Mouse (Mus musculus): Measurements from ENCODE around the gene Kdelr3. TPM values are rescaled to one million over a fixed set of nuclear protein-coding genes. Genes with fewer than 3 reads are reported as not detected.

Kdelr3 gene
- 4.2 and 9.4 TPM in 2 replicates for polyA plus RNA-seq (2016; fragmentation: Nextera tagmentation; extraction: Ambion mirVana)

DNA sequence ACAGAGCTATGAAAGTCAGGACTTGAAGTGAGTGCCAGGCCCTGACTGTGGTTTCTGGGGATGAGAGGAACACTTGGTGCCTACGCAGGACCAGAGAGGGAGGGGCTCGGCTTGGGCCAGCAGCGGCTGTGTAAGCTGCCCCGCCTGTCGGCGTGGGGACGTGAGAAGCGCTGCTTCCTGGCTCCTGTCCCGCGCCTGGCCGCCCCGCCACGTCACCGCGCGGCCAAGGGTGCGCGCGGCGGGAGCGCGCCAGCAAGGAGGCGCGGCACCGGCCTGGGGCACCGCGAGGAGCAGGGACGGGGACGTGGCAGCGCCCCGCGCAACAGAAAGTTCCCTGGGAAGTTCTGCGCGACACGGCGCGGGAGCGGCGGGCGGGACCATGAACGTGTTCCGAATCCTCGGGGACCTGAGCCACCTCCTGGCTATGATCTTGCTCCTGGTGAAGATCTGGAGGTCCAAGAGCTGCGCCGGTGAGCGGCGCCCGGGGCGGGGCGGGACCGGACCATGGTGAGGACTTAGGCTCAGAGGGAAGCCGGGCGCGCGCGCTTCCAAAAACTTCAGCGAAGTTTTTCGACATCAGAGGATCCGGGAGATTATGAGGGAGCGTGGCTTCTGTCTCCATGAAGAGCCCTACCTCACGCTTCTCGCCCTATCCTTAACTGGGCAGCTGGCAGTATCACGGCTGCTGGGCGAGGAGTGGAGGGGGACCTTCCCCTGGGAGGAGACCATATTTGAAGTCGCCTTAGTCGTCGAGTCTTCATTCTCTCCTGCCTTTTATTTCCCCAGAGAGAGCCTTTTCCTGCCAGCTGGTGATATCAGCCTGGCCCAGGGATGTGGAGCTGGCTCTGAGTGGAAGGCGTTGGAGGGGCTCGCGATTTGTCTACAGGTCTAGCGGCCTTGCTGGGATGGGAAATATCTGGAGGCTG lies at the start of gene Kdelr3:
Gene Kdelr3, plus strand, starts transcription at position 241 of the 926 bp plus-strand sequence.
- WGBS = 1% methylated on average over 71 of the region's 71 CpGs
- peaks cover 85% of the 10 kb centered on the region for H3K27me3 ChIP-seq (ENCODE audit: low read depth, poor library complexity, severe bottlenecking)
- no peaks in the 10 kb centered on the region for H3K36me3 ChIP-seq
- H3K9me3 ChIP-seq (replicated peaks) = no peaks in the 10 kb centered on the region
- peak within 1 kb of the TSS; percentile 76 for H3K27ac ChIP-seq
- peak within 1 kb of the TSS; percentile 67 for H3K4me3 ChIP-seq
- DNase-seq (ENCODE audit: low spot score) = peak; percentile 64
- H3K4me1 ChIP-seq = peaks cover 46% of the 10 kb centered on the region

GRCm38 (mm10) chr15:79466601-79467286 lies 49.5 kb upstream of the Kdelr3 start:
- H3K27ac ChIP-seq = no peak overlapping the region; the same call in 1 of the 2 replicates
- no peak overlapping the region for H3K4me3 ChIP-seq
- H3K27me3 ChIP-seq (ENCODE audit: low read depth, poor library complexity, severe bottlenecking) = peaks cover 30% of the 10 kb centered on the region
- peak; percentile 89 for DNase-seq (ENCODE audit: low spot score)
- 4% methylated on average over 18 of the region's 18 CpGs for WGBS
- peaks cover 21% of the 10 kb centered on the region for H3K4me1 ChIP-seq
- no peaks in the 10 kb centered on the region for H3K36me3 ChIP-seq
- no peaks in the 10 kb centered on the region for H3K9me3 ChIP-seq (replicated peaks)

DNA sequence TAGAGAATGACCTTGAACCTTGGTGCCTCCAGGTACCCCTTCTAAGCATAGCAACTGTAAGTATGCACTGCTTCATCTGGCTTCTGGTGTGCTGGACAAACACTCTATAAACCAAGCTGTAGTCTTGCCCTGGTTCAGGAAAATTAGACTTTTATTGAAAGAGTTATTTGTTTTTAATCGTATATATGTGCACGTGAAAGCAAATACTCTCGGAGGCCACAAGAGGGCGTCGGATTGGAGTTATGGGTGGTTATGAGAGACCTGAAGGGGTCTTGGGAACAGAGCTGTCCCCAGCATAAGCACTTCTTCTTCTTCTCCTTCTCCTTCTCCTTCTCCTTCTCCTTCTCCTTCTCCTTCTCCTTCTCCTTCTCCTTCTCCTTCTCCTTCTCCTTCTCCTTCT lies 46.6 kb upstream of the Kdelr3 start:
- H3K27me3 ChIP-seq (ENCODE audit: low read depth, poor library complexity, severe bottlenecking) = peaks cover 10% of the 10 kb centered on the region; the same call in 1 of the 2 replicates
- H3K9me3 ChIP-seq (replicated peaks) = no peaks in the 10 kb centered on the region
- 70% methylated on average over 5 of the region's 5 CpGs for WGBS
- DNase-seq (ENCODE audit: low spot score) = no peak
- H3K4me3 ChIP-seq = no peak overlapping the region
- peaks cover 14% of the 10 kb centered on the region for H3K4me1 ChIP-seq
- no peaks in the 10 kb centered on the region for H3K36me3 ChIP-seq
- no peak overlapping the region for H3K27ac ChIP-seq

GRCm38 (mm10) chr15:79470583-79470982 lies 45.6 kb upstream of the Kdelr3 start:
- Histone ChIP-seq H3K4me1 (peaks cover 14% of the 10 kb centered on the region), H3K9me3 (replicated peaks) (no peaks in the 10 kb centered on the region), H3K36me3 (no peaks in the 10 kb centered on the region), H3K27me3 (ENCODE audit: low read depth, poor library complexity, severe bottlenecking) (peaks cover 10% of the 10 kb centered on the region; the same call in 1 of the 2 replicates), H3K4me3 (peak overlapping the region; percentile 34), H3K27ac (no peak overlapping the region)
- 28% methylated on average over 17 of the region's 17 CpGs for WGBS
- DNase-seq (ENCODE audit: low spot score) = no peak

DNA sequence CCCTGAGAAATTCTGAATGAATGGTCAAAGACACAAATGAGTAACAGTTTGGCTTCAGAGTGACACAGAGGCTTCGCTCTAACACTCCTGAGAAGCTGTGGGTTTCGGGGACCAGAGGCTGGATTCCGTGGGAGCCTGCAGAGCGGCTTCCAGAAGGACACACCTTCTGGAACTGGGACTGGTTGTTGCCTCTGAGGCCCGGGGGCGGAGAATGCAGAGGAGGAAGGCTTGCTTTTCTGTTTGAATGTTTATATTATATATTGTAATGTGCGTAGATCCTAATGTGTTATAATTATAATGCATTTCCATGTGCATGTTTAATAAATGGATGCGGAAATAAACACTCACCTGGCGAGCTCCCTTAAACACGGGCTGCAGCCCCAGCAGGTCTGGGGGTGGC lies 45.1 kb upstream of the Kdelr3 start:
- Histone ChIP-seq H3K27ac (no peak overlapping the region), H3K36me3 (no peaks in the 10 kb centered on the region), H3K4me1 (peaks cover 14% of the 10 kb centered on the region), H3K4me3 (peak overlapping the region; percentile 34), H3K27me3 (ENCODE audit: low read depth, poor library complexity, severe bottlenecking) (peaks cover 10% of the 10 kb centered on the region; the same call in 1 of the 2 replicates), H3K9me3 (replicated peaks) (no peaks in the 10 kb centered on the region)
- 53% methylated on average over 10 of the region's 10 CpGs for WGBS
- DNase-seq (ENCODE audit: low spot score) = no peak

DNA sequence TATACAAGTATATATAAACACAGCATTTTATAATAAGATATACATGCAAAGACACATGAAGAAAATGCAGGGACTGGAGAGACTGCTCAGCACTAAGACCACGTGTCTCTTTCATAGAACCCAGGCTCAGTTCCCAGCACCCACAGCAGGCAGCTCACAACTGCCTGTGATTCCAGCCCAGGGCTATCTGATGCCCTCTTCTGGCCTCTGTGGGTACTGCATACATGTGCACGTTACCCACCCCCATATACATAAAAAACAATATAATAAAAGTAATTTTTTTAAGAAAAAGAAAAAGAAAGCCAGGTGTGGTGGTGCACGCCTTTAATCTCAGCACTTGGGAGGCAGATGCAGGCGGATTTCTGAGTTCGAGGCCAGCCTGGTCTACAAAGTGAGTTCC lies 43.2 kb upstream of the Kdelr3 start:
- Histone ChIP-seq H3K4me1 (peaks cover 18% of the 10 kb centered on the region), H3K27ac (no peak overlapping the region), H3K9me3 (replicated peaks) (no peaks in the 10 kb centered on the region), H3K27me3 (ENCODE audit: low read depth, poor library complexity, severe bottlenecking) (peaks cover under 1% of the 10 kb centered on the region; the same call in 1 of the 2 replicates), H3K36me3 (no peaks in the 10 kb centered on the region), H3K4me3 (no peak overlapping the region)
- DNase-seq (ENCODE audit: low spot score) = no peak
- WGBS = 82% methylated on average over 5 of the region's 5 CpGs

DNA sequence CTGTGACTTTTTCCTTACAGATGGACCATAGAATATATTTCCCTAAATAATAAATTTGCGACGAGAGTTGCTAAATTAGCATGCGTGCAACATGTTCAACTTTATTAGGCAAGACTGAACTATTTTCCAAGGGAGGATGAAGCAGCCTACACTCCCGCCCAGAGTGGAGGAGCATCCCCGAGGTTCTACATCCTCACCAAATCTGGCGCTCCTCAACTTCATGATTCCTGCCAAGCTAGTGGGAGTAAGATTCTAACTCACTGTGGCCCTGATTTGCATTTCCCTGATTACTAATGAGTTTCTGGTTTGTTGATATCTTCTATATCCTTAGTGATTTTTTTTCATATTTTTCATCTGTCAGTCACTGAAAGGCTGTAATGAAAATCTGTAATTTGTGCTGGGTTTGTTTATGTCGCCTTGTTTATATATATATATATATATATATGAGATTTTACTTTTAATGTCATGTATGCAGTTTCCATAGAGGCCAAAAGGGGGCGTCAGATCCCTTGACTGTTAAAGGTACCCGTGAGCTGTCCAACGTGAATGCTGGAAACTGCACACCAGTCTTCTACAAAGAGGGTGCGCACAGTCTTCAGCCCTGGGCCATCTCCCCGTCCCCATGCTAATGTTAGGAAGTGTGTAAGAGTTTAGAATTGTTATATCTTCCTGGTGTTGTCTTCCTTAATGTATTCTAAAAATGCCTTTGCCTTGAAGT lies 42.4 kb upstream of the Kdelr3 start:
- WGBS = 57% methylated on average over 12 of the region's 12 CpGs
- DNase-seq (ENCODE audit: low spot score) = no peak
- Histone ChIP-seq H3K4me3 (no peak overlapping the region), H3K9me3 (replicated peaks) (no peaks in the 10 kb centered on the region), H3K4me1 (peaks cover 18% of the 10 kb centered on the region), H3K27me3 (ENCODE audit: low read depth, poor library complexity, severe bottlenecking) (peaks cover 8% of the 10 kb centered on the region), H3K27ac (no peak overlapping the region), H3K36me3 (no peaks in the 10 kb centered on the region)

- H3K27me3 ChIP-seq (ENCODE audit: low read depth, poor library complexity, severe bottlenecking) = peaks cover 42% of the 10 kb centered on the region
- H3K4me1 ChIP-seq = 0 out of 2 replicates have a peak, but pooled peaks cover 8% of the 10 kb centered on the region
- H3K36me3 ChIP-seq = no peaks in the 10 kb centered on the region
- no peak overlapping the region for H3K4me3 ChIP-seq
- DNase-seq (ENCODE audit: low spot score) = no peak
- WGBS = 55% methylated on average over 6 of the region's 6 CpGs
- no peaks in the 10 kb centered on the region for H3K9me3 ChIP-seq (replicated peaks)
- no peak overlapping the region for H3K27ac ChIP-seq
These were observed 39.0 kb upstream of the Kdelr3 start for GRCm38 (mm10) chr15:79477227-79477626.

GRCm38 (mm10) chr15:79481181-79481688 lies 35.0 kb upstream of the Kdelr3 start:
- Histone ChIP-seq H3K4me1 (0 out of 2 replicates have a peak, but pooled peaks cover 8% of the 10 kb centered on the region), H3K36me3 (no peaks in the 10 kb centered on the region), H3K27me3 (ENCODE audit: low read depth, poor library complexity, severe bottlenecking) (peaks cover 56% of the 10 kb centered on the region), H3K9me3 (replicated peaks) (no peaks in the 10 kb centered on the region), H3K27ac (no peak overlapping the region), H3K4me3 (no peak overlapping the region)
- 8% methylated on average over 15 of the region's 15 CpGs for WGBS
- no peak for DNase-seq (ENCODE audit: low spot score)

DNA sequence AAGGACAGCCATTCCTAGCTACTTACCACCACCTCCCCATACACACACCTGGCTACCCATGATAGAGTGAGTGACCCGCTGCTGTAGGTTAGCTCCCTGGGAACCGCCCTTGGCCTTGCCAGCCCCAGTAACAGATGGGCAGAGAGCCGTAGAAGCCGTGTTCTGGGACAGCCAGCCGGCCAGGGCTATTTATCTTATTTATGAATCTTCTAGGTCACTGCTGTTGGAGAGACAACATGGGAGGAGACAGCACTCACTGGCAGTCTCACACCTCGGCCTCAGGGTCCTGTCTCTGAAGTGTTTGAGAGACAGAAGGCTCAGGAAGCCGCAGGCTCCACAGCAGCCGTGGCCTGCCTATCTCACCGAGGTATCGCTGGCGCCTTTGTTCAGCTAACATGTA lies 26.7 kb upstream of the Kdelr3 start:
- Histone ChIP-seq H3K4me1 (no peaks in the 10 kb centered on the region), H3K4me3 (no peak overlapping the region), H3K36me3 (no peaks in the 10 kb centered on the region), H3K27ac (no peak overlapping the region), H3K27me3 (ENCODE audit: low read depth, poor library complexity, severe bottlenecking) (peaks cover 61% of the 10 kb centered on the region), H3K9me3 (replicated peaks) (no peaks in the 10 kb centered on the region)
- 77% methylated on average over 11 of the region's 11 CpGs for WGBS
- DNase-seq (ENCODE audit: low spot score) = no peak

DNA sequence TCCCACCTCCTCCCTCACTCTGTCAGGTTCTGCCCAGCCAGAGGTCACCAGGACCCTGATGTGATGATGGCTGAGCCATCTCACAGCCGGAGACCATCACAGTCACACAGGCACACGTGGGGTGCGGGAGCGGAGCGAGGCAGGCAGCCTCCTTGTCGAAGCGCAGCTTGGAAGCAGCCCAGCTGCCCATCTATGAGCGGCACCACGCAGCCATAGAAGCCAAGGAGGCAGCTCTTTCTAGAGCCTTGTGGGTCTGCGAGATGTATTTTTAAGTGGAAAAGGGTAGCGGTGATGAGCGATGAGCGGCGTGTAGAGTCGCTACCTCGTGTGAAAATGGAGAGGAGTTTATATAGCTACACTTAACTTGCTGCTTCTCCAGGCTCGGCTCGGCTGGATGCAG lies 22.7 kb upstream of the Kdelr3 start:
- 51% methylated on average over 18 of the region's 18 CpGs for whole genome bisulfite sequencing

DNA sequence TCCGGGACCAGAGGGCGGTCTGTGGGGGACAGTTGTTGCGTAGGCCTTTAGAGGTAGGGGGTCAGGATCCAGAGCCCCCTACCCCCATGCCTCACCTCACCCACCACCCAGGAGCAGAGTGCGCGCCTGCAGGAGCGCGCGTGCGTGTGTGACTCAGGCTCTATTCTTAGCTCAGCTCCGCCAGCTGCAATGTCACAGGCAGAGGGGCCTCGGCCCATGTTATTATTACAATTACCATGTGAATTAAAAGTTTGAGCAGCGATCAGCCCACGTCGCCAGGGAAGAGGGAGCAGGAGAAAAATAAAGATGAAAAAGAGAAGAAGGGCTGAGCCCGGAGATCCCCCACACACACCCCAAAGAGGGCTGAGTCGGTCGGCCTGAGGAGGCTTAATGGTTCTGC lies 16.1 kb upstream of the Kdelr3 start:
- H3K4me3 ChIP-seq = no peak overlapping the region
- H3K27me3 ChIP-seq (ENCODE audit: low read depth, poor library complexity, severe bottlenecking) = peaks cover 89% of the 10 kb centered on the region
- no peaks in the 10 kb centered on the region for H3K36me3 ChIP-seq
- H3K27ac ChIP-seq = no peak overlapping the region
- 80% methylated on average over 17 of the region's 17 CpGs for WGBS
- no peaks in the 10 kb centered on the region for H3K9me3 ChIP-seq (replicated peaks)
- peaks cover 15% of the 10 kb centered on the region for H3K4me1 ChIP-seq
- no peak for DNase-seq (ENCODE audit: low spot score)

More for the DNA sequence above, 22.7 kb upstream of the Kdelr3 start:
- Histone ChIP-seq H3K9me3 (replicated peaks) (no peaks in the 10 kb centered on the region), H3K4me3 (no peak overlapping the region), H3K27ac (no peak overlapping the region), H3K27me3 (ENCODE audit: low read depth, poor library complexity, severe bottlenecking) (peaks cover 86% of the 10 kb centered on the region), H3K36me3 (no peaks in the 10 kb centered on the region), H3K4me1 (no peaks in the 10 kb centered on the region)
- no peak for DNase-seq (ENCODE audit: low spot score)

Measured in limb, embryonic 10.5 days (tissue).